In genomic region chr16:19002610-19003389, GRCm38 (mm10) we compare ENCODE assay signal across 8 mouse cellular contexts.
A peak's percentile ranks its signal among the peaks of the same experiment; 100 is the strongest.
DNase-seq lines count a peak whose midpoint lies in the region; ATAC-seq and TF ChIP-seq lines count a peak whose summit lies in the region.
"Not testable (repeated sequence)": the region's sequence is repeated elsewhere in the genome, so short reads cannot be mapped to it uniquely, and the experiment has no call there.

No protein-coding gene starts in this region.

- ATAC-seq in embryonic facial prominence, embryonic 11.5 days (replicated peaks; ENCODE audit: insufficient number of reproducible peaks, low FRiP score, low TSS enrichment, low read depth) = not testable (repeated sequence)
- peak; percentile 76 for ATAC-seq in neutrophil, adult 5-6 weeks (ENCODE audit: extremely low read depth, insufficient number of reproducible peaks, low FRiP score, poor library complexity, severe bottlenecking)

- TF ChIP-seq POLR2A in CH12.LX (IDR thresholded peaks at IDR 0.05; ENCODE audit: low read depth, low read length) = not testable (repeated sequence)

- TF ChIP-seq EP300 in CH12.LX (IDR thresholded peaks at IDR 0.05; ENCODE audit: low read length) = peak; percentile 32; the same call in 1 of the 2 replicates

- peak; percentile 84 for TF ChIP-seq RAD21 in CH12.LX (IDR thresholded peaks at IDR 0.05; ENCODE audit: low read depth, low read length)

- peak overlapping the region; percentile 24 for H3K9ac ChIP-seq in CH12.LX (ENCODE audit: insufficient read depth, low read depth)
- H3K9ac ChIP-seq in embryonic facial prominence, embryonic 11.5 days (replicated peaks; ENCODE audit: low read length) = not testable (repeated sequence)

- not testable (repeated sequence) for H3K9me3 ChIP-seq in CH12.LX (replicated peaks; ENCODE audit: low read length); embryonic facial prominence, embryonic 11.5 days (replicated peaks; ENCODE audit: control insufficient read depth, low read length); limb, embryonic 10.5 days (replicated peaks)

- dilution Hi-C loops in CH12.LX (cut with MboI; ENCODE audit: extremely low pct_ligation_motif_present, extremely low pct_unique_long_range_greater_than_20kb, low sequenced_read_pairs) = not testable (repeated sequence)

- H3K36me3 ChIP-seq in CH12.LX (replicated peaks in 1 of 2; ENCODE audit: control insufficient read depth in 1 of 2, insufficient read depth in 1 of 2, low read length in 1 of 2) = peaks cover 0 to 34% of the 10 kb centered on the region in 2 experiments
- H3K36me3 ChIP-seq in embryonic facial prominence, embryonic 11.5 days (replicated peaks; ENCODE audit: control insufficient read depth, insufficient read depth, low read depth, low read length); limb, embryonic 10.5 days: not testable (repeated sequence)

- in situ Hi-C loops in CH12.LX (cut with MboI; ENCODE audit: low pct_ligation_motif_present, low pct_unique_long_range_greater_than_20kb, low sequenced_read_pairs) = loop anchor here (5.0 to 10.0 kb wide), 2 partner anchors 62 to 260 kb away; no protein-coding TSS in a partner anchor

- H3K4me2 ChIP-seq in CH12.LX (ENCODE audit: insufficient read depth, low read depth, poor library complexity, severe bottlenecking) = peak overlapping the region; percentile 4; the same call in 1 of the 2 replicates
- H3K4me2 ChIP-seq in embryonic facial prominence, embryonic 11.5 days (ENCODE audit: low read depth, low read length) = not testable (repeated sequence)

- not testable (repeated sequence) for H3K27me3 ChIP-seq in CH12.LX (replicated peaks); embryonic facial prominence, embryonic 11.5 days (ENCODE audit: control insufficient read depth, insufficient read depth, low read length); limb, embryonic 10.5 days (ENCODE audit: low read depth, poor library complexity, severe bottlenecking)

- TF ChIP-seq CTCF in CH12.LX (conservative IDR thresholded peaks at IDR 0.05 in 1 of 2, IDR thresholded peaks at IDR 0.05 in 1 of 2; ENCODE audit: low read depth in 2 of 2, low read length in 2 of 2) = peak; percentile 87 to 89

- H3K4me1 ChIP-seq in CH12.LX (ENCODE audit: control insufficient read depth in 1 of 2, insufficient read depth in 2 of 2) = peaks cover 20 to 62% of the 10 kb centered on the region in 2 experiments
- H3K4me1 ChIP-seq in embryonic facial prominence, embryonic 11.5 days (ENCODE audit: control insufficient read depth, insufficient read depth, low read length); limb, embryonic 10.5 days: not testable (repeated sequence)

- H3K4me3 ChIP-seq in CH12.LX (replicated peaks in 1 of 3; ENCODE audit: low read depth in 2 of 3, low read length in 2 of 3, poor library complexity in 1 of 3) = peak overlapping the region in 1 of 3 experiments; percentile 3
- not testable (repeated sequence) for H3K4me3 ChIP-seq in embryonic facial prominence, embryonic 11.5 days (ENCODE audit: low read depth, low read length); limb, embryonic 10.5 days

- DNase-seq in CH12.LX (ENCODE audit: extremely low read depth) = peak; percentile 87
- peak; percentile 18 for DNase-seq in adrenal gland, postnatal 14 days
- DNase-seq in embryonic facial prominence, embryonic 11.5 days (ENCODE audit: low spot score) = peak; percentile 8
- peak; percentile 54 for DNase-seq in induced T-regulatory cell, adult 2 months (ENCODE audit: low read depth)
- peak; percentile 31 for DNase-seq in limb, embryonic 10.5 days (ENCODE audit: low spot score)
- peak; percentile 36 for DNase-seq in lung, postnatal 36 days
- peak; percentile 12 for DNase-seq in thymus, postnatal 14 days

- not testable (repeated sequence) for H3K79me2 ChIP-seq in CH12.LX (replicated peaks; ENCODE audit: control insufficient read depth, extremely low read depth, insufficient read depth, poor library complexity, severe bottlenecking)

- peak overlapping the region; percentile 83 for H3K27ac ChIP-seq in CH12.LX (ENCODE audit: insufficient read depth, low read depth)
- not testable (repeated sequence) for H3K27ac ChIP-seq in embryonic facial prominence, embryonic 11.5 days (replicated peaks; ENCODE audit: low read depth, low read length); limb, embryonic 10.5 days

- 36% methylated on average over 2 of the region's 2 CpGs for WGBS in embryonic facial prominence, embryonic 11.5 days
- 38% methylated on average over 2 of the region's 2 CpGs for WGBS in limb, embryonic 10.5 days

TF ChIP-seq in CH12.LX, 34 proteins besides CTCF, POLR2A, EP300 and RAD21:
- TF ChIP-seq ZNF384 (IDR thresholded peaks at IDR 0.05; ENCODE audit: low read depth, low read length) (0 out of 2 replicates have a peak, but pooled peaks have one; percentile 35), E2F4 (IDR thresholded peaks at IDR 0.05; ENCODE audit: insufficient replicate concordance, low read depth, low read length) (0 out of 2 replicates have a peak, but pooled peaks have one; percentile 18), MXI1 (IDR thresholded peaks at IDR 0.05; ENCODE audit: low read depth, low read length) (peak; percentile 23; the same call in 1 of the 2 replicates), MAZ (IDR thresholded peaks at IDR 0.05; ENCODE audit: low read depth, low read length) (0 out of 2 replicates have a peak, but pooled peaks have one; percentile 72), SMC3 (IDR thresholded peaks at IDR 0.05; ENCODE audit: low read depth, low read length) (peak; percentile 89), SIN3A (IDR thresholded peaks at IDR 0.05; ENCODE audit: low read length) (0 out of 2 replicates have a peak, but pooled peaks have one; percentile 26), MAX (IDR thresholded peaks at IDR 0.05; ENCODE audit: low read length) (peak; percentile 60), MYC (IDR thresholded peaks at IDR 0.05; ENCODE audit: low read depth, low read length) (peak; percentile 85), RCOR1 (conservative IDR thresholded peaks at IDR 0.05; ENCODE audit: low read depth, low read length) (peak; percentile 42; the same call in 1 of the 2 replicates), TCF12 (IDR thresholded peaks at IDR 0.05; ENCODE audit: low read depth, low read length) (peak; percentile 20), ZC3H11A (IDR thresholded peaks at IDR 0.05; ENCODE audit: low read depth, low read length) (peak; percentile 79), JUND (conservative IDR thresholded peaks at IDR 0.05; ENCODE audit: low read depth, low read length) (peak; percentile 49; the same call in 1 of the 2 replicates), IRF4 (IDR thresholded peaks at IDR 0.05; ENCODE audit: low read depth, low read length) (peak; percentile 67)

Comparison
In these comparisons a context has a peak if more than half of its experiments do, and no peak if none do; other contexts are left out.
1. DNase-seq: peak in every context shown above with its lines; median percentile 87 in CH12.LX; 54 in induced T-regulatory cell, adult 2 months; 36 in lung, postnatal 36 days; 31 in limb, embryonic 10.5 days; 18 in adrenal gland, postnatal 14 days; 12 in thymus, postnatal 14 days; 8 in embryonic facial prominence, embryonic 11.5 days.